ENCODE assay signal across 19 mouse cellular contexts in the genomic region with DNA sequence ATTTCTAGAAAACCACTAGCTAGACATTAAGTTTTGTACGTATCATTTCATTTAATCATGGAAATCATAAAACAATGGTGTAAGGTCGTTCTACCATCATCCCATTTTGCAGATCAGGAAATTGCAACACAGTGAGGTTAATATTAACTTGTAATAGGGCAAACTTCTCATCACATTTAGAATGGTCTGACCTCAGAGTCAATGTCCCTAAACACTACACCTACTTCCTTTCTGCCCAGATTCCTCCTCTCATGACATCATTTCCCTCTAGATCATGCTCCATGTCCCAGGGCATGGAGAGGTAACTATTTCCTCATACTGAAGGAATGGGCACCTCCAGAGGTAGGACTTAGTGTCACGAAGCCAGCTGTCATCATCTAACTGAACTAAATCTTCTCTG. TPM values are rescaled to one million over a fixed set of nuclear protein-coding genes. Genes with fewer than 3 reads are reported as not detected.
"Had no signal": no experiment of that assay in that cellular context is flagged by ENCODE, and none has a peak within 500 bp of the region (broad histone marks: within the 10 kb centered on the region; RNA-seq: fewer than 3 reads in every experiment).

No protein-coding gene starts in this region.

- H3K4me2 ChIP-seq: lung, embryonic 15.5 days; midbrain, embryonic 11.5 days; midbrain, embryonic 13.5 days; midbrain, embryonic 15.5 days; neural tube, embryonic 12.5 days had no signal

- H3K4me1 ChIP-seq: midbrain, embryonic 15.5 days; neural tube, embryonic 12.5 days had no signal

- H3K36me3 ChIP-seq: lung, embryonic 15.5 days; midbrain, embryonic 13.5 days; midbrain, embryonic 15.5 days; neural tube, embryonic 12.5 days had no signal

- DNase-seq: liver, postnatal 0 days; lung, adult 2 months; lung, postnatal 14 days; lung, postnatal 36 days; right cerebral cortex, postnatal 14 days; spleen, adult 18-20 months; thymus, adult 18-20 months; thymus, postnatal 14 days; thymus, postnatal 36 days had no signal

- ATAC-seq: liver, postnatal 0 days; lung, postnatal 0 days; midbrain, embryonic 13.5 days; midbrain, embryonic 15.5 days had no signal

- H3K9me3 ChIP-seq: lung, embryonic 15.5 days; megakaryocyte, embryonic 14.5 days; midbrain, embryonic 13.5 days; midbrain, embryonic 15.5 days; neural tube, embryonic 12.5 days had no signal

- H3K4me3 ChIP-seq: lung, embryonic 15.5 days; megakaryocyte, embryonic 14.5 days; midbrain, embryonic 13.5 days; midbrain, embryonic 15.5 days; neural tube, embryonic 12.5 days had no signal

- H3K27me3 ChIP-seq: lung, embryonic 15.5 days; megakaryocyte, embryonic 14.5 days; midbrain, embryonic 13.5 days; midbrain, embryonic 15.5 days; neural tube, embryonic 12.5 days had no signal

- H3K9ac ChIP-seq: liver, postnatal 0 days; lung, embryonic 15.5 days; midbrain, embryonic 13.5 days; midbrain, embryonic 15.5 days; neural tube, embryonic 12.5 days had no signal

- H3K27ac ChIP-seq: lung, embryonic 15.5 days; macrophage; midbrain, embryonic 13.5 days; midbrain, embryonic 15.5 days; neural tube, embryonic 12.5 days had no signal

RNA-seq across cellular contexts. Expression of a gene that starts 22.1 kb away (rescaled TPM):
- total RNA-seq: monocyte, adult 5-6 weeks; neutrophil, adult 5-6 weeks had no signal
- polyA plus RNA-seq: liver, postnatal 0 days; macrophage; midbrain, embryonic 11.5 days; midbrain, embryonic 15.5 days had no signal
